Comparison of ENCODE assay signal across 9 mouse cellular contexts in the genomic region with DNA sequence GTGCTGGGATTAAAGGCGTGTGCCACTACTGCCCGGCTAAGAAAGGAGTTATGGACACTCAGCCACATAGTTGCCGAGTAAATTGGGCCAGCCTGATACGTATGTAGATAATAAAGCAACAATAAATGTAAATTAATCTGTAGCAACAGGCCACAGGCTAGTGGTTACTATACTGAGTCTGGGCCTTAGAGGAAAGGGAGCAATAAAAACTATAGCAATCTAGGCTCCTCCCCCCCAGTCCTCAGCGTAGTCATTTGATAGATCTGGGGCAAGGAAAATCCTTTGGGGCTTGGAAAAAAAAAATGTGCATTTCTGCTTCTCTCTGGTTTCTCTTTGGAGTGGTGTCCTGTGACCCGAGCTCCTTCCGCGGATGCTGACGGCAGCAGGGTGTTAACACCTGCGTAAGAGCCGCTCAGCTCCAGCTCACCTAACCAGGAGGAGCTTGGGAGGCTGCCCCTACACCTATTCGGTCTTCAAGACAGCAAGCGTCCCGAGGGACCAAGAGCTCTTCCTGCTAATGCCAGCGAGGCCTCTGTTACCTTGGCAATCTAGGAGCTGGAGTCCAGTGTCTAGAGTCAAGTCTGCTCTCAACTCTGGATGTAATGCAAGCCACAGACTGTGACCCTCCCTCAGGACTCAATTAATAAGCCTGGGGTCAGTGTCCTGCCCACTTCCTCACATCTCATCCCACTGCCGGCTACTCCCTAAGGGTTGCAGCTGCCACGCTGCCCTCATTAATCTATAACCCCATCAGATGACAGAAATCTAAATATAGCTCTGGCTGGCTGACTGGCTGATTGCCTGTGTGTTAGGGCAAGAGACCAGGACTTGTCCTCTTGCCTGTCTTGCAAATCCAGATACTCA. TPM values are rescaled to one million over a fixed set of nuclear protein-coding genes. Genes with fewer than 3 reads are reported as not detected.
DNase-seq lines count a peak whose midpoint lies in the region; ATAC-seq lines count a peak whose summit lies in the region.
"Had no signal": no experiment of that assay in that cellular context is flagged by ENCODE, and none has a peak within 500 bp of the region (broad histone marks: within the 10 kb centered on the region; RNA-seq: fewer than 3 reads in every experiment).

No protein-coding gene starts in this region.

- no peaks in the 10 kb centered on the region for H3K9me3 ChIP-seq in liver, embryonic 16.5 days (replicated peaks; ENCODE audit: control insufficient read depth, low read length)
- H3K9me3 ChIP-seq: lung, embryonic 15.5 days had no signal

- H3K4me3 ChIP-seq in liver, embryonic 16.5 days (ENCODE audit: low read depth, low read length), result no peak overlapping the region
- H3K4me3 ChIP-seq: lung, embryonic 15.5 days had no signal

- 49% methylated on average over 17 of the region's 17 CpGs for WGBS in liver, embryonic 16.5 days (ENCODE audit: insufficient replicate concordance)

- H3K27ac ChIP-seq in liver, embryonic 16.5 days (ENCODE audit: low read length), result no peak overlapping the region
- H3K27ac ChIP-seq: lung, embryonic 15.5 days had no signal

- H3K4me2 ChIP-seq in liver, embryonic 16.5 days (ENCODE audit: low read depth, low read length), result peak overlapping the region; percentile 6; the same call in 1 of the 2 replicates
- H3K4me2 ChIP-seq: lung, embryonic 15.5 days had no signal

- no peaks in the 10 kb centered on the region for H3K4me1 ChIP-seq in liver, embryonic 16.5 days (ENCODE audit: control insufficient read depth, low read depth, low read length)

- no peaks in the 10 kb centered on the region for H3K36me3 ChIP-seq in liver, embryonic 16.5 days (ENCODE audit: control insufficient read depth, insufficient read depth)
- H3K36me3 ChIP-seq: lung, embryonic 15.5 days had no signal

- DNase-seq in heart, adult 18-20 months, result peak; percentile 33 to 35
- no peak for DNase-seq in heart, adult 9 months (ENCODE audit: low spot score in 2 of 2)
- DNase-seq in cerebellum, adult 8-10 months, result peak; percentile 27
- DNase-seq in heart, postnatal 4 days, result peak; percentile 28
- no peak for DNase-seq in layer of hippocampus, adult 18-20 months (ENCODE audit: low spot score in 2 of 2)
- no peak for DNase-seq in thymus, postnatal 14 days

- peak; percentile 82 for ATAC-seq in liver, embryonic 16.5 days (ENCODE audit: low read depth)
- no peak for ATAC-seq in frontal cortex, adult (ENCODE audit: low TSS enrichment)

- no peak overlapping the region for H3K9ac ChIP-seq in liver, embryonic 16.5 days (ENCODE audit: low read depth, low read length)
- H3K9ac ChIP-seq: lung, embryonic 15.5 days had no signal

- H3K27me3 ChIP-seq in liver, embryonic 16.5 days (ENCODE audit: control insufficient read depth, insufficient read depth, low read depth, low read length), result no peaks in the 10 kb centered on the region
- H3K27me3 ChIP-seq: lung, embryonic 15.5 days had no signal

RNA-seq across cellular contexts. Expression of a gene that starts 9.6 kb away (rescaled TPM):
- 1 to 10 TPM in 1 of 2 experiments, under 1 TPM in 1; 0.42 to 1.1 TPM for total RNA-seq in heart, adult 18-20 months (2021)
- total RNA-seq in heart, postnatal 4 days (2021), result not detected
- 0.57 and 1.0 TPM in 2 replicates for polyA plus RNA-seq in liver, embryonic 16.5 days (2015; fragmentation: Nextera tagmentation; extraction: Ambion mirVana)
- total RNA-seq in layer of hippocampus, adult 18-20 months (2021), result not detected

RNA-seq across cellular contexts. Expression of a gene that starts 22.6 kb away (rescaled TPM):
- total RNA-seq in heart, adult 18-20 months (2021), result 10 to 100 TPM; 37.6 to 39.0 TPM
- total RNA-seq in heart, postnatal 4 days (2021), result 10 to 100 TPM; 34.7 to 38.0 TPM
- polyA plus RNA-seq in liver, embryonic 16.5 days (2015; fragmentation: Nextera tagmentation; extraction: Ambion mirVana), result 11.6 and 11.8 TPM in 2 replicates
- 100 to 1,000 TPM; 128 to 130 TPM for total RNA-seq in layer of hippocampus, adult 18-20 months (2021)

RNA-seq across cellular contexts. Expression of a gene that starts 58.0 kb away (rescaled TPM):
- total RNA-seq in heart, adult 18-20 months (2021), result 1 to 10 TPM; 7.5 to 7.7 TPM
- 10 to 100 TPM; 11.8 to 12.1 TPM for total RNA-seq in heart, postnatal 4 days (2021)
- polyA plus RNA-seq in liver, embryonic 16.5 days (2015; fragmentation: Nextera tagmentation; extraction: Ambion mirVana), result 1.3 and 1.6 TPM in 2 replicates
- 10 to 100 TPM; 22.5 to 24.6 TPM for total RNA-seq in layer of hippocampus, adult 18-20 months (2021)

Comparison
In these comparisons a context has a peak if more than half of its experiments do, and no peak if none do; other contexts are left out.
1. DNase-seq: peak in heart, adult 18-20 months (2 of 2), cerebellum, adult 8-10 months (single experiment) and heart, postnatal 4 days (single experiment); none in heart, adult 9 months (0 of 2), layer of hippocampus, adult 18-20 months (0 of 2) and thymus, postnatal 14 days (single experiment).